Mouse (Mus musculus) heart, postnatal 0 days (tissue): ENCODE data around the gene Gas6. TPM values are rescaled to one million over a fixed set of nuclear protein-coding genes. Genes with fewer than 3 reads are reported as not detected.

Experiments used
- ATAC-seq: fragments of 200-750 bp; cut with Nextera tagmentation; 2 replicates; pipeline ENCODE4 v1.8.0; 2017; ENCODE audit warnings: low read depth, moderate number of reproducible peaks, moderate library complexity; ENCODE audit not compliant: insufficient read depth
- DNase-seq: peaks from one replicate; pipeline ENCODE4 v3.0.0-alpha.2; 2016; ENCODE audit warnings: low spot score
- H3K27ac ChIP-seq: fragments of 300-500 bp; sonication (generic); 2 replicates; pipeline ENCODE4 v1.5.1; 2014; ENCODE audit warnings: low read depth, mild to moderate bottlenecking
- H3K27me3 ChIP-seq: fragments of 300-500 bp; sonication (generic); 2 replicates; pipeline ENCODE4 v1.6.1; 2014; ENCODE audit warnings: low read length, mixed read lengths; ENCODE audit not compliant: control insufficient read depth, insufficient read depth
- H3K36me3 ChIP-seq: fragments of 300-500 bp; sonication (generic); replicated peaks from 2 replicates; pipeline ENCODE4 v1.6.1; 2014; ENCODE audit warnings: low read length, mixed read lengths; ENCODE audit not compliant: control insufficient read depth, insufficient read depth
- H3K4me1 ChIP-seq: fragments of 300-500 bp; sonication (generic); 2 replicates; pipeline ENCODE4 v1.6.1; 2014; ENCODE audit warnings: antibody characterized with exemption; ENCODE audit not compliant: control insufficient read depth, insufficient read depth
- H3K4me2 ChIP-seq: fragments of 300-500 bp; sonication (generic); 2 replicates; pipeline ENCODE4 v1.6.1; 2014; ENCODE audit warnings: low read depth, mild to moderate bottlenecking, low read length, moderate library complexity
- H3K4me3 ChIP-seq: fragments of 300-500 bp; sonication (generic); 2 replicates; pipeline ENCODE4 v1.5.1; 2014; ENCODE audit warnings: low read depth, low read length
- H3K9ac ChIP-seq: fragments of 300-500 bp; sonication (generic); replicated peaks from 2 replicates; pipeline ENCODE4 v1.6.1; 2014; ENCODE audit warnings: low read depth, low read length, mixed read lengths
- H3K9me3 ChIP-seq: fragments of 300-500 bp; sonication (generic); replicated peaks from 2 replicates; pipeline ENCODE4 v1.6.1; 2016; ENCODE audit warnings: low read length; ENCODE audit not compliant: control insufficient read depth
- CTCF ChIP-seq: IDR thresholded peaks from 2 replicates; pipeline ENCODE4 v1.5.1; 2016; ENCODE audit warnings: antibody characterized with exemption, control low read depth, low read depth
- EP300 ChIP-seq: IDR thresholded peaks from 2 replicates; pipeline ENCODE4 v1.6.1; 2016; ENCODE audit warnings: antibody characterized with exemption, low read depth
- WGBS: fragments of 180-500 bp; shearing (Covaris S2); extraction: QIAGEN DNeasy Blood & Tissue Kit; methylation state at CpG from one replicate; pipeline ENCODE4 v1.1.7; 2014; 5-methylcytosine and 5-hydroxymethylcytosine counted together
- polyA plus RNA-seq: library from polyadenylated mRNA; unstranded; fragments of >200 nt; fragmentation: Nextera tagmentation; extraction: Ambion mirVana; gene quantifications from 2 replicates; pipeline ENCODE4 v1.2.1, GENCODE M21; 2015
- total RNA-seq: library from RNA; depleted of rRNA; stranded (reverse); fragments of >200 nt; gene quantifications from 2 replicates; pipeline ENCODE4 v1.2.3, GENCODE M21; 2014; ENCODE audit warnings: low replicate concordance

Gas6 gene
- total and polyA plus RNA-seq, 2 experiments from 2014 or later = 179 to 275 TPM

DNA sequence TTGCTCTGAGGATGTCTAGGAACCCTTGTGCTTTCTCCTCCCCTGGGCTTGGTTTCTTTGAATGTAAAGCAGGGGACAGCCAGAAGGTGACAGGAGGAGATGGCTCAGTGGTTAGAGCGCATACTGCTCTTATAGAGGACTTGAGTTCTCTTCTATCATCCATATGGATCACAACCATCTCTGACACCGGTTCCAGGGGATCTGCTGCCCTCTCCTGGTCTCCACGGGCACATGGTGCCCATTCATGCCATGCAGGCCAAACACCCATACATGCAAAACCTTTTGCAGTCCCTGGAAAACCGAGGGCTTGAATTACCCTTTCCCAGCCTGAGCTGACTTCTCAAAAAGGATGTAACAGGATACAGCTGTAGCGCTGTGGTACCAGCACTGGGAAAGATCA is 27.3 kb downstream of the Gas6 start:
- Histone ChIP-seq H3K27ac (no peak overlapping the region), H3K9me3 (no peaks in the 10 kb centered on the region), H3K4me1 (peaks cover 8% of the 10 kb centered on the region; the same call in 1 of the 2 replicates), H3K9ac (no peak overlapping the region), H3K36me3 (peaks cover 84% of the 10 kb centered on the region), H3K27me3 (no peaks in the 10 kb centered on the region), H3K4me2 (no peak overlapping the region), H3K4me3 (no peak overlapping the region)
- no peak for ATAC-seq
- WGBS = 60% methylated on average over 5 of the region's 5 CpGs
- DNase-seq = no peak
- TF ChIP-seq EP300 (no peak), CTCF (peak; percentile 38)

DNA sequence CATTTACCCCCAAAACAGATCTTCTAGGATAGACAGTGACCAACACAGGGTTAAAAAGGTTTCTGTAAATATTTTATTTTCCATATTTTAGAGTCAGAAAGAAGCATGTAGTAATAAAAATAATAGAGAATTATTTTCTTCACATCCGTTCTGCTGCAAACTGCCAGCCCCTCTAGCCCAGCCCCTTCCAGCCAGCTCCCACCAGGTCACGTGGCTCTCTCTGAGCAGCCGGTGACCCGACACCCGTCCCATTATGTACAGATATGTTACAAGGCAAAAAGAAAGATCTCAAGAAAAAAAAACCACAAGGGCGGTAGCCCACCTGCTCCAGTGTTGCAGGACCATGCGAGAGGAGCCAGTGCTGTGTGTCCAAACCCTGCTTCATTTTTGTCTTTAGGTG is 29.0 kb downstream of the Gas6 start:
- H3K4me3 ChIP-seq = no peak overlapping the region
- H3K27ac ChIP-seq = no peak overlapping the region
- H3K27me3 ChIP-seq = no peaks in the 10 kb centered on the region
- H3K9me3 ChIP-seq = no peaks in the 10 kb centered on the region
- peaks cover 69% of the 10 kb centered on the region for H3K36me3 ChIP-seq
- no peak overlapping the region for H3K9ac ChIP-seq
- H3K4me1 ChIP-seq = 0 out of 2 replicates have a peak, but pooled peaks cover 4% of the 10 kb centered on the region
- ATAC-seq = no peak
- WGBS = 54% methylated on average over 7 of the region's 7 CpGs
- DNase-seq = no peak
- H3K4me2 ChIP-seq = no peak overlapping the region
- TF ChIP-seq CTCF (no peak), EP300 (no peak)

DNA sequence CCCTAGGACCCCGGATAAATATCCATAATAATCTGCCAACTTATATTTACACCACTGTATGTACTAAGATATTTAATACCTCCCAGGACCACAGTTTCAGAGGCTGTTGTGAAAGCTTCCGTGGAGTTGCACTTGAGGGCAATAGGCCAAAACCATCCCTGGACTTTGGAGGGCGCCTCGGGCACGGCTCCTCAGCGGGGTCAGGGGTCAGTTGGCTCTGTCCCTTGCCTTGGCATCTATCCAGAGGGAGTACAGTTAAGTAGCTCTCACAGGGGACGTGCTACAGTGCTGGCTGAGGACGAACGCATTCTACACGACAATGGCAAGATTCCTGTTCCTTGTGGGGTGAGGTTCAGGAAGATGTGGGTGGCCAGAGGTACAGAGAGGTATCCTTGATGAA is 31.9 kb downstream of the Gas6 start:
- H3K9ac ChIP-seq = no peak overlapping the region
- H3K4me3 ChIP-seq = no peak overlapping the region
- DNase-seq (no peak), ATAC-seq (0 out of 2 replicates have a peak, but pooled peaks have one; percentile 3)
- TF ChIP-seq EP300 = no peak
- no peak for TF ChIP-seq CTCF
- H3K4me2 ChIP-seq = no peak overlapping the region
- peaks cover 41% of the 10 kb centered on the region for H3K36me3 ChIP-seq
- WGBS = 37% methylated on average over 10 of the region's 10 CpGs
- H3K9me3 ChIP-seq = no peaks in the 10 kb centered on the region
- H3K4me1 ChIP-seq = 0 out of 2 replicates have a peak, but pooled peaks cover 4% of the 10 kb centered on the region
- no peak overlapping the region for H3K27ac ChIP-seq
- no peaks in the 10 kb centered on the region for H3K27me3 ChIP-seq

DNA sequence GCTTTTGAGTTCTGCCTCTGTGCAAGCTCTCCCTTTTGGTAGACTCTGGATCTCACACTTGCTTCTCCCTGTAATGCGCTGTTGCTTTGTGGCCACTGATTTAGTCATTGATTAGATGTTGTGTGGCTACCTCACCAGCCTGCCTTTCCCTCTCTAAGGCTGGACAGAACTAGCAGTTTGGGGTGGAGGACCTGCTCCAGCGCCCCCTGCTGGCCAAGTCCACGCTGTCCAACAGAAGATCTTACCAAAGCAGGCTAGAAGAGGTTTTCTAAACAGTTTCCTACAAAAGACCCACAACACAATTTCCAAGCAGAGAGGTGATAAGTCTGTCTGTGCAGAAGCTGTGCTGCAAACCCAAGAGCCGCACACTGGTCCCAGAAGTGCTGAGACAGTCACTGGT is 32.4 kb downstream of the Gas6 start:
- DNase-seq (peak; percentile 40), ATAC-seq (peak; percentile 51; the same call in 1 of the 2 replicates)
- TF ChIP-seq CTCF = peak; percentile 80
- no peak for TF ChIP-seq EP300
- Histone ChIP-seq H3K4me2 (no peak overlapping the region), H3K27me3 (no peaks in the 10 kb centered on the region), H3K27ac (no peak overlapping the region), H3K9me3 (no peaks in the 10 kb centered on the region), H3K9ac (no peak overlapping the region), H3K4me1 (0 out of 2 replicates have a peak, but pooled peaks cover 4% of the 10 kb centered on the region), H3K36me3 (peaks cover 36% of the 10 kb centered on the region), H3K4me3 (no peak overlapping the region)
- 26% methylated on average over 4 of the region's 4 CpGs for WGBS

DNA sequence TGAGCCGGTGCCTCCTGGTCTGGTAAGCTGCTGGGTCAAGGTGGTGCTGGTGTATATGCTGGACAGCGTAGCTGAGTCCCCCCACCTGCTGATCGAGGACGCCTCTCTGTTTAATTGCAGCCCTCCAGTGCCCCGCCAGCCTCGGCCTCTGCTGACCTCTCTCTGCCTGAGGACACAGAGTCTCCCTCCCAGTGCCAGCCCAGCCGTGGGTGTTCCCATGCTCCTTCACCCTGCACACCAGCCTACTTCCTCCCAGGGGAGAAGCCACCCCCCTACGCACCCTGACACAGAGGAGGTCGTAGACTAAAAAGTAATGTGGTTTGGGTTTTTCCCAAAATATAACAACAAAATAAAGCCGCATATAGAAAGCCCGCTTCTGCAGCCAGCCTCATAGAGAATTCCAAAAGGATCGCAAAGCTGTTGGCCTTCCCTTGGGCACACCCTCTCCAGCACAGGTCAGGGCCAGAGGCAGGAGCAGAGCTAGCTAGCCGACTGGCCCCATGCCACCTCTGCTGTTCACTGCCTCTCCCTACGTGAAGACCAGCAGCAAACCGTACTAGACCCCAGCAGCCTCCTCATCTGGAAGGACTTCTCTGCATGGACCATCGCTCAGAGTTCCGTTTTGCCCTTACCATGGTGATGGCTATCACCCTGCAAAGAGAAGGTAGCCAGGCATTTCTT is 33.1 kb downstream of the Gas6 start:
- Histone ChIP-seq H3K36me3 (peaks cover 30% of the 10 kb centered on the region), H3K4me2 (no peak overlapping the region), H3K4me3 (no peak overlapping the region), H3K27me3 (no peaks in the 10 kb centered on the region), H3K9me3 (no peaks in the 10 kb centered on the region), H3K4me1 (0 out of 2 replicates have a peak, but pooled peaks cover 4% of the 10 kb centered on the region), H3K9ac (no peak overlapping the region), H3K27ac (no peak overlapping the region)
- WGBS = 76% methylated on average over 17 of the region's 17 CpGs
- DNase-seq = no peak
- no peak for ATAC-seq
- TF ChIP-seq CTCF = no peak
- TF ChIP-seq EP300 = no peak
